Mouse (Mus musculus) liver (tissue): ENCODE measurements at regions not wholly inside any gene's neighbourhood (a gene's known extent, or its start where the extent isn't known, plus 50 kb on each side); places are given as distances from the start of the nearest gene placed in this dataset.
A peak's percentile ranks its signal among the peaks of the same experiment; 100 is the strongest.

Source experiments
- DNase-seq: peaks from one replicate; pipeline ENCODE4 v3.0.0-alpha.2; 2020; ENCODE audit warnings: mixed read lengths

- DNase-seq = no peak
Measured at GRCm38 (mm10) chr10:17610592-17610991, 112.4 kb upstream of the Cited2 start.

DNA sequence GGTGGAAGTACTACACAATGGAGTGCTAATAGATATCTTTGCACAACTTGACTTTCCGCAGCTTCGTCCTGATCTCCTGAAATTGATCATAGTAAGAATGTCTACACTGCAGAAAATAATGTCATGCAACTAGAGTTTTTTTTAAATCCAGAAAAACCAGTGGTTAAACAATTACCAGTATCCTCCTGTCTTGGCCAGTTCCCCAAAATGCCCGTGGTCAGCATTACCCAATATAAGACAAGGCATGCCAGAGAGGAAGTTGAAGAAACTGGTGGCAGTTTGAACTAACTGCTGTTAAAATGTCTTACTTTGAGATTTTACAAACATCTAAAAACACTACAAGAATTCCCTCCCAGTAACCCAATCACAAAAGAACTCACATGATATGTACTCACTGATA is 109.7 kb upstream of the Cited2 start:
- DNase-seq = no peak

DNA sequence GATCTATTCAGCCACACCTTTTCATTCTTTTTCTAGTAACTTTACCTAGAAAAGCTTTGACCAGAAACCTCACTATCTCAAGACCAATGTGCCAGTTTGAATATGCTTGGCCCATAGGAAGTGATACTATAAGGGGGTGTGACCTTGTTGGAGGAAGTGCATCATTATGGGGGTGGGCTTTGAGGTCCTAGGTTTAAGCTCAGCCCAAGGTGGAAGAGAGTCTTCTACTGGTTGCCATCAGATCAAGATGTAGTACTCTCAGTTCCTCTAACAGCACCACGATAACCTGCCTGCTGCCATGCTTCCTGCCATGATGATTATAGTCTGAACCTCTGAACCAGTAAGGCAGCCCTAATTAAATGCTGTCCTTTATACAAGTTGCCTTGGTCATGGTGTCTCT is 105.0 kb upstream of the Cited2 start:
- no peak for DNase-seq

DNA sequence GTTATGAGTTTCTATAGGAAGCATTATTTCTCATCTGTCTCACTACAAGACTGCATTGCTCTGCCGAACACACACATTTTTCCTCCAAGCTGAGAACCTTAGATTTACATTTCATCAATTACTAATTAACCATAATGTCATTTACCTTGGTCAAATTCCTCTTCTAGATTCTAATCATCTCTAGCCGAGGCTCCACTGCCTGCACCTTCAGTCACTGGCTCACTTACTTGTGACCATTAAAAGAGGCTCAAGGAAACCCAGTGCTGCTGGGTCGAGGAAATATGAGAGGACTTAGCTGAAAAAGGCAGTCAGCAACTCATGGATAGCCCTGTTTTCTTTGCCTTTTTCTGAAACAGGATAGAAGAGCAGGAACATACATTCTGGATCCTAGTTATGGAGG is 103.4 kb upstream of the Cited2 start:
- no peak for DNase-seq

GRCm38 (mm10) chr10:17621703-17622385 is 101.2 kb upstream of the Cited2 start:
- no peak for DNase-seq

DNA sequence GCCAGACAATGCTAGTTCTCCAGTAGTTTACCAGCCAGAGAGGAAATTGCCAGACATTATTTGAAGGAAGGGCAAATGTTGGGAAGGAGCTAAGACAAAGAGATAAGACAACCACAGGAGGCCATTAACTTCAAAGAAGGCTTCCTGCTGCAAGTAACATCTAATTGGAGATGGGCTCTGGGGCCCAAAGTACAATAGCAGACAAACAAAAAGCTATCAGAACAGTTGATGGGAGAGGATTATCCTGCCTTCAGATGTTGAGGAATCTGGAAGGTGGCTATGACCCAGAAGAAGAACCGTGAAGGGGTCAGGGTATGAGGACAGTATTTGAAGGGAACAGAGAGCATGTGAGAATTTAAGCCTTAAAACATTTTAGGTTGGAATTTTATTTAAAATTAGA is 100.2 kb upstream of the Cited2 start:
- no peak for DNase-seq

DNA sequence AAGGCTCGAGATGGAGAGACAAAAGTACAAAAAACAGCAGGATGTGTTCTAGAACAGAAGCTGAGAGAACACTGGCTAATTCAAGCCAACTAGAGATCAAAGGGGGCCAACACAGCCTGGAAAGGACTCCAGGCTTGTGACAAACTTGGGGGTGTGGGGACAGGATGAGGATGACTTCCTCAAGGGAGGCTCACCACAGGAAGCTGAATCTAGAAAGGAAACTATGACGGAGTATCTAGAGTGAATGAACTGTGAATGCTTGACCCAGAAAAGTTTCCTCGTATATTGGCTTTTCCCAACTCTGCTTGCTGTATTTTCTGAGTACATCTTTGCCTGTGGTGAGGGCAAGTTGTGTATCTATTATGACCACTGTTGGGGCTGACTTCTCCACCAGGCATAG is 93.3 kb upstream of the Cited2 start:
- DNase-seq = no peak

DNA sequence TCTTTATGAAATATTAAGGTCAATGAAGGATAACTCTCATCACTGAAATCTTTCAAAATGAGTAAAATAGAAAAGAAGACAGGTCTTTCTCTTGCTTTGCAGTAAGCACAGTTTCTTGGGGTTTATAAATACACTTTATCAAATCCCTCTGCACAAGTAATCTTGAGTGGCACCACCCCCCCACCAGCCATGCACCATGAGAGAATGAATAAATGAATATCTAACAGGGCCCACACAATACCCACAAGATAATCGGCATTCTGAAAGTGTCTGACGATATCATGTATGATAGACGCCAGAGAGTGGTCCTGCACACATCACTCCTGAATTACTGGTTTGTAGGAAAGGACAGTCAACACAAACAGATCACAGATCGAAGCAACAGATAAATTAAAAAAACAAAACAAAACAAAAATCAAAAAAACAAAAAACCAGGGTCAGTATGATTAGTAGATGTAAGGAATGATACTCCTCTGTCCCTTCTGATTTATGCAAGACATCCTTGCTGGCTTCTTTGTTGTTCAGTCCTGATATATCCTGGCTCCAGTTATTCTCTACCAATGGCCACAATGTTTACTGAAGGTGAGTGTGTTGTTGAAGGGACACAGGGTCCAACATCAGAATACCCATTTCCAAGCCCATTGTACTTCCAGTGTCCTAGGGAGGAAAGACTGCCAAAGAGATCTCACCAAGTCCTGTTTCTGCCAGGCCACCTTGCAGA is 92.0 kb upstream of the Cited2 start:
- DNase-seq = no peak

GRCm38 (mm10) chr10:17631817-17632216 is 91.2 kb upstream of the Cited2 start:
- no peak for DNase-seq

DNA sequence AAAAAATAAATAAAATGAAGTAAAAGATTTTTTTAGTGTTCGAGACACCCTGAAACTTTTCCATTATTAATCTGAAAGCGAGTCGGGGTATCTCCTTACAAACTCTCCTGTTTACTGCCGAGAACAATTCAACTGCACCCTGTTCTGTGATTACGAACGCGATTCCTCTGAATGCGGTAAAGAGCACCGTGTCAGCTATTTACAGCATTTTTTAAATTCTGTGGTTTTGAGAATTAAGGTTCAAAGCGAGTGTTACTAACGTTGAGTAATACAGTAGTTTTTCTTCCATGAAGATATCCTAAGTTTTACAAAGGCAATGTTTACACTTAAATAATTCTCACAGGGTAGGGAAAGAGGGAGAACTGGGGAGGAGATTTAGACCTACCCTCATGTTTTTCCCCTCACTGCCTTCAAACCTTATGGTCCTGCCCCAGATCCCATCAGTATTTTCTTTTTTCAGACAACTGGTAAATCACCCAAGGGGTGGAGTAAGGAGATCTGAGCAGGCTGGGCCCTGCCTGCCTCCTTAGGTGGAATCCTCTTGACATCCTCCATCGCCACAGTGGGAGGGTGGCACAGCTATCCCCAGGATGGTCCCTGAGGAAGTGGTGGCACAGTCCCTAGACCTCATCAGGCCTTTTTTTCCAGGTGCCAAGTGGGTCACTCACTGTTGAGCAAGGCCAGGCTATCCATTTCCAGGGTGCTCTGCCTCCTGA is 89.9 kb upstream of the Cited2 start:
- no peak for DNase-seq

DNA sequence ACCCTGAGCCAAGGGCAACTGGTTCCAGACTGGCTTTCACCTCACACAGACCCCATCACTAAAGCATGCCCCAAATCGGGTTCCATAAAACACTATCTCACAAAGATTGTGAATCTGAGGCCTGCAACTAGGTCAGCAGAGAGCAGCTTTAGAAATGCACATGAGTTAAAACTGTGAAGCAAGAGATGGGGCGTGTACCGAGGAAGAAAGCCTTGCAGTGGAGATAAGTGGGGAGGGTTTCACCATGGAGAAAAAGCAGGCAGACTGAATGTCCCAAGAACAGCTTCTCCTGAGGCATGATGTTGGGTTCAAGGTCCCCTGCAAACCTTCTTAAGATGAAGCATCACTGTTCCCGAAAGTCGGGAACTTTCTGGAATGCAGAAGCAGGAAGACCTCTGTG is 77.7 kb upstream of the Cited2 start:
- DNase-seq = peak; percentile 32

- peak; percentile 26 for DNase-seq
Measured at GRCm38 (mm10) chr10:17646391-17646790, 76.6 kb upstream of the Cited2 start.

GRCm38 (mm10) chr10:17648077-17648476 is 74.9 kb upstream of the Cited2 start:
- no peak for DNase-seq

- no peak for DNase-seq
Measured at GRCm38 (mm10) chr10:17650997-17651750, 71.8 kb upstream of the Cited2 start.

GRCm38 (mm10) chr10:17653325-17653724 is 69.7 kb upstream of the Cited2 start:
- DNase-seq = peak; percentile 30

DNA sequence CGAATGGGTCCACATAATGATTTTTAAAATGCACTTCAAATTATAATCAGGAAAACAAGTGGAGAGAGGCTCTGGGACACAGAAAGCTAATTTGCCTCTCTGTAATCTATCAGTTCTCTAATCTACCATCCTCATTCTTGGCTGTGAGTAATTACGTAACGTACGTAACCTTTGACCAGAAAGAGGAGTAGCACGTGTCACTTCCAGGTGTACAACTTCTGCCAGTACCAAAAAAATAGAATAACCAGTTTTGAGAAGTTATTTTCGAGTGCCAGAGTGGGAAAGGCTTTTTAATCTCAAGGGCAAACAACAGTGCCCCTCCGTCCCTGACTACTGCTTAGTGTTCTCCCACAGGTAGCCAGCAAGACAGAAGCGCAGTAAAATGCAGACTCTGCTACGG is 69.2 kb upstream of the Cited2 start:
- DNase-seq = no peak

DNA sequence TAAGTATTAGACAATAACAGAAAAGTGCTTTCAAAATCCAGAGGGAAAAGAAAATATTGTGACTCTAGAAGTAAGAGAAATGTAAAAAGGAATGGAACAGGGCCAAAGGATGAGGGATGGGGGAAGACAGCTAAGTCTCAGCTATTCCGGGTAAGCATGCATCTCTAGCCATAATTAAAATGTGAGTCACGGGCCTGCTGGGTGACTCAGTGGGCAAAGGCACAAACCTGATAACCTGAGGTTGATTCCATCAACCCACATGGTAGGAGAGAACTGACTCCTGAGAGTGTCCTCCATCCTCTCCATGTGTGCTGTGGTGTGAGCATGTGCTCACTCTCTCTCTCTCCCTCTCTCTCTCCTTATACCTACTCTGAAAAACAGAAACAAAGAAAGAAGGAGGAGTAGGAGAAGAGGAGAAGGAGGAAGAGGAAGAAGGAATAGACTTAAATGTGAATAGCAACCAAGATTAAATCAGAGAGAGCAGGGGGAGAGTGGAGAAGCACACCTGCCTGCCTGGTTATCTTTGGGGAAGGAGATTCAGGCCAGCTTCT is 68.6 kb upstream of the Cited2 start:
- DNase-seq = no peak

GRCm38 (mm10) chr10:17655459-17656051 is 67.5 kb upstream of the Cited2 start:
- no peak for DNase-seq

DNA sequence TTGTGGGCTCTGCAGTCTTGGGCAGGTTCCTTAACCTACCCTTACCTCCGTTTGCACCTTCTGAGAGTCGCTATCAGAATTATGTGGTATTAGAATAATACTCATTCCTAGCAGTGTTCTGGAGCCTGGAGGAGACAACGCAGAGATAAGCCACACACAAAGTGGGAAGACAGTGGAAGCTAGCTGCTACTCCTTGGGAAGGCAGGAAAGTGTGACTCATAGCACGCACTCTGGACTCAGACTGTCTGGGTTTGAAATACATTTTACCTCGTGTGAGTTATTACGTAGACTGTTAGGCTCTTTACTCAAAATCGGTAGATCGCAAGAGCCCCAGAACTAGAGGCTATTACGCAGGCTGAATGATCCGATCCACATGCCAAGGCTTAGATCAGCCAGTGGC is 66.7 kb upstream of the Cited2 start:
- DNase-seq = no peak

DNA sequence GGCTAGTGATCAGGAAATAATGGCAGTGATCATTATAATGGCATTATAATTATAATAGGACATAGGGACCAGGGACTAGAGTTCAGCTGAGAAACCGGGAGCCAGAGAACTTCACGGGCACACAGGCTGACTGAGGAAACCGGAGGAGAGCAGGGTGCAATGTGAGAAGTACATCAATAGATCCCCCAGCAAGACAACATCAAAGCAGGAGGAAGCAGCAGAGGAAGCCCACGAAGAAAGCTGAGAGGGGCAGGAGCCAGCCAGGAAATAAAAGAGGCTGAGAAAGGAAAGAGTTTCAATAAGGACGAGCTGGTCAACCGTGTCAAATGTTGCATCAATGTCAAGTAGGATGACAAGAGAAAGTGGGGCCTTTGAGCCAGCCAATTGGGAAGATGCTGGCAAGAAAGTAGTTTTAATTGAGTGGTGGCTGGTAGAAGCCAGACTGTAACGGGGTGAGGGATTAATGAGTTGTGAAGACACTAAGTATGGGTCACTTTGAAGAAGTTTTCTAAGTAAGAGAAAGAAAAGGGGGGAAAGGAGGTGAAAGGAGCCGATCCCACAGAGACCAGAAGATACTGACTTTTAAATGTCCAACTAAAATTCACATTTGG is 66.0 kb upstream of the Cited2 start:
- no peak for DNase-seq

- DNase-seq = no peak
Measured at GRCm38 (mm10) chr10:17659575-17659974, 63.4 kb upstream of the Cited2 start.

DNA sequence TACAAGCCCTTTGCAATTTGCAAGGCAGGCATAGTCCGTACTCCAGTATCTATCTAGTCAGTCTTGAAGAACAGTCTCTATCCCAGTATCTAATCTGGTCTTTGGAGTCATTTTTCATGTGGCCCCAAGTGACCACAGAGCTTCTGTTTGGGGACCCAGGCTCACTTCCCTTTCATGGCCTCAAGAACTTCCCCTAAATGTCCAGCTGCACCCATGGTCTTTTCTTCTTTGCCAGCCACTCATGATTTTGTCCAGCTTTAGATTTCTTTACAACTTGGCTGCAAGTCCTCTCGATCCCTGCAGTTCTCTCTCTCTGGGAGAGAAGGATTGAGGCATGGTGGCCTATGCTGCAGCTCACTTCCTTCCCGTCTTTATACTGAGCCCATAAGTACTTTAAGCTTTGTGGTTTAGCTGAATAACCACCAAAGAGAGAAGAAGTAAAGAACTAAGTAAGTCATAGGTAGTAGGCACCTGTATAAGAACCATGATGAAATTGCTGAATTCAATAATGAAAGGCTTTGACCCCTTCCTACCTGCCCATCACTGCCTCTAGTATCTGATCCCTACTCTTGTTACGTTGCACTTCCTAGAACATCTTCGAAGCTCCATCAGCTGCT is 62.1 kb upstream of the Cited2 start:
- no peak for DNase-seq
